Mouse (Mus musculus): ENCODE measurements around the gene Ascc1.

Gene Ascc1

GRCm38 (mm10) chr10:60019299-60019698 lies 16.7 kb downstream of the Ascc1 start:
- no peak for DNase-seq (ENCODE audit: low spot score)

GRCm38 (mm10) chr10:60023751-60024150 lies 21.1 kb downstream of the Ascc1 start:
- no peak for DNase-seq (ENCODE audit: low spot score)

- no peak for DNase-seq (ENCODE audit: low spot score)
Measured at GRCm38 (mm10) chr10:60026759-60027395, 24.3 kb downstream of the Ascc1 start.

- DNase-seq (ENCODE audit: low spot score), result no peak
Measured at GRCm38 (mm10) chr10:60027619-60028084, 25.0 kb downstream of the Ascc1 start.

GRCm38 (mm10) chr10:60028181-60028580 lies 25.6 kb downstream of the Ascc1 start:
- no peak for DNase-seq (ENCODE audit: low spot score)

GRCm38 (mm10) chr10:60028979-60029378 lies 26.4 kb downstream of the Ascc1 start:
- DNase-seq (ENCODE audit: low spot score), result peak; percentile 39

GRCm38 (mm10) chr10:60029387-60029786 lies 26.8 kb downstream of the Ascc1 start:
- no peak for DNase-seq (ENCODE audit: low spot score)

- no peak for DNase-seq (ENCODE audit: low spot score)
Measured at GRCm38 (mm10) chr10:60031562-60031961, 29.0 kb downstream of the Ascc1 start.

GRCm38 (mm10) chr10:60031985-60032384 lies 29.4 kb downstream of the Ascc1 start:
- no peak for DNase-seq (ENCODE audit: low spot score)

- DNase-seq (ENCODE audit: low spot score), result no peak
Measured at GRCm38 (mm10) chr10:60032622-60033021, 30.0 kb downstream of the Ascc1 start.

- no peak for DNase-seq (ENCODE audit: low spot score)
Measured at GRCm38 (mm10) chr10:60033064-60033463, 30.5 kb downstream of the Ascc1 start.

- DNase-seq (ENCODE audit: low spot score), result no peak
Measured at GRCm38 (mm10) chr10:60034621-60035020, 32.0 kb downstream of the Ascc1 start.

GRCm38 (mm10) chr10:60035744-60036143 lies 33.1 kb downstream of the Ascc1 start:
- DNase-seq (ENCODE audit: low spot score), result no peak

GRCm38 (mm10) chr10:60042350-60042922 lies 39.8 kb downstream of the Ascc1 start:
- DNase-seq (ENCODE audit: low spot score), result no peak

GRCm38 (mm10) chr10:60046696-60047095 lies 44.1 kb downstream of the Ascc1 start:
- DNase-seq (ENCODE audit: low spot score), result no peak

GRCm38 (mm10) chr10:60050581-60050980 lies 48.0 kb downstream of the Ascc1 start:
- DNase-seq (ENCODE audit: low spot score), result no peak

GRCm38 (mm10) chr10:60053073-60053472 lies 50.5 kb downstream of the Ascc1 start:
- no peak for DNase-seq (ENCODE audit: low spot score)

- DNase-seq (ENCODE audit: low spot score), result no peak
Measured at GRCm38 (mm10) chr10:60062173-60062572, 59.6 kb downstream of the Ascc1 start.

GRCm38 (mm10) chr10:60062931-60063330 lies 60.3 kb downstream of the Ascc1 start:
- no peak for DNase-seq (ENCODE audit: low spot score)

- no peak for DNase-seq (ENCODE audit: low spot score)
Measured at GRCm38 (mm10) chr10:60066524-60066923, 63.9 kb downstream of the Ascc1 start.

GRCm38 (mm10) chr10:60075159-60075558 lies 72.6 kb downstream of the Ascc1 start:
- DNase-seq (ENCODE audit: low spot score), result no peak

GRCm38 (mm10) chr10:60077226-60077625 lies 74.6 kb downstream of the Ascc1 start:
- DNase-seq (ENCODE audit: low spot score), result no peak

- DNase-seq (ENCODE audit: low spot score), result no peak
Measured at GRCm38 (mm10) chr10:60077736-60078560, 75.3 kb downstream of the Ascc1 start.

All from testis, postnatal 14 days (tissue).